Mouse (Mus musculus) lung, postnatal 0 days (tissue): Measurements from ENCODE around the gene Agtrap.

Experiments
- CTCF ChIP-seq: IDR thresholded peaks from 2 replicates; pipeline ENCODE4 v1.5.1; 2016; ENCODE audit warnings: antibody characterized with exemption, mild to moderate bottlenecking
- EP300 ChIP-seq: IDR thresholded peaks from 2 replicates; pipeline ENCODE4 v1.6.1; 2016; ENCODE audit warnings: antibody characterized with exemption, mild to moderate bottlenecking, control low read depth

GRCm38 (mm10) chr4:148051886-148052285 lies 35.9 kb downstream of the Agtrap start:
- no peak for TF ChIP-seq CTCF
- TF ChIP-seq EP300 = no peak
